Mouse (Mus musculus): ENCODE results near the gene Osbpl2. TPM values are rescaled to one million over a fixed set of nuclear protein-coding genes. Genes with fewer than 3 reads are reported as not detected.

Osbpl2 gene
- total RNA-seq, 4 experiments from 2014 or later: 16.6 to 19.2 (median 18.1) TPM

DNA sequence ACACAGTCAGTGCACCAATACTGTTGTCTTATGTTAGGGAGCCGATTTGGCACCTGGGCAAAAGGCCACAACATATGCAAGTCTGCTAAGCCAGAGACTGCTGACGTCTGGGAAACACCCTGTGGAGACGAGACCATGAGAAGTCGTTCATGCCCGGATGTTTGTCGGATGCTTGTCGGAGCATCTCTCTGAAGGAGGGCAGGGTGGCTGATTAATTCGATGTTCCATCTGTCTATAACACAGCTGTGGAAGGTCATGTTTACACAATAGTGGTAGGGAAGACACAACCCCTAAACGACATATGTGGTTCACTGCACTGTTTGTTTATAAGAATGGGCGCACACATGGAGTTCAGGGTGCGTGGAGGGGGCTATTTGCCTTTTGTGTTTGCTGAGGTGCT, 81.6 kb downstream of the Osbpl2 start:
- no peak for DNase-seq (ENCODE audit: low spot score in 2 of 2)

DNA sequence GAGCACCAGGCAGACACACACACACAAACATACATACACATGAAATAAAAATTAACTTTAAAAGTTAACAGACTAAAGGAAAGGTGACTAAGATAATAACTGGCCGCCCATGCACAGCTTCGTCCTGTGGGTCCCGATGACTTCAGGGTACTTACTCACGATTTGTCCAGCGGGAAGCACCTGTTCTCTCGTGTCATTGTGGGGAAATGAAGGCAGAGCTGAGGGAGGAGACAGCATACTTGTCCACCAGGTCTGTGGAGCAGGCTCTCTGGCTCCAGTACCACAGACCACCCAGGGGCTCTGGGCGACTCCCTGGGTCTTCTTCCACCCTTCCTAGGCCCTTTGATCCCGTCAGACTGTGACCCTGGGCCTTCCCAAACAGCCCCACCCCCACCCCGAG, 82.2 kb downstream of the Osbpl2 start:
- DNase-seq (ENCODE audit: low spot score in 2 of 2): no peak

DNA sequence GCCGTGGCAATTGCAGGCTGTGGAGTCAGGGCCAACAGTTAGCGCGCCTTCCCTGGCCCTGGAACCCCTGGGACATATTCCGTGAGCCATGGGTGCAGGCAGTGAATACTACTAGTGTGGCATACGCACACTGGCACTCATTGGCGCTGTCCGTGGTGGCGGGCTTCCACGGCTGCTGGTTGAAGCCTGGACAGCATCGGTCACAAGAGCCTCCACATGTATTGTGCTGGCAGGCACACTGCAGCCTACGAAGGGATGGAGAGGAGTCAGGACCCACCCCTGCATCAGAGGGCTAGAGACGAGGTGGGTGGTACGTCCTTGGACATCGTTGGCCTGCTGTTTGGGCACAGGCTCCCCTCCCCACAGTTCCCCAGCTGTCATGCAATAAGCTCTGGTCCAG, 83.2 kb downstream of the Osbpl2 start:
- DNase-seq (ENCODE audit: low spot score in 2 of 2): no peak

DNA sequence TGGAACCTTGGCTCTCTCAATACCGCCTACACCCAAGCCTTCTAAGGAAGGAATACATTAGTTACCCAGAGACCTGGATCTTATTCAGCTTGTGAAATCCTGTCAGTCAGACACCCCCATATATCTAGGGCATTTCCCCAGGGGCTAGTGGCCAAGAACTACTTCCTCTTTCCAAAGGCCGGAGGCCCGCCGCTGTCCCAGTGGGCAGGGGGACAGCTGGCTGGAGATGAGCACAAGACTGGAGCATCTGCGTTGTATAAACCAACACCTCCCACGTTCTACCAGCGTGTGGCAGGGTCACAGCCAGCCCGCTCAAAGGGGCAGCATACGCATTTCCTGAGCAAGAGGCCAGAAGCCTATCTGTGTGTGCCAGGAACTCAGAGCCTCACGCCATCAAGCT, 83.7 kb downstream of the Osbpl2 start:
- no peak for DNase-seq (ENCODE audit: low spot score in 2 of 2)

DNA sequence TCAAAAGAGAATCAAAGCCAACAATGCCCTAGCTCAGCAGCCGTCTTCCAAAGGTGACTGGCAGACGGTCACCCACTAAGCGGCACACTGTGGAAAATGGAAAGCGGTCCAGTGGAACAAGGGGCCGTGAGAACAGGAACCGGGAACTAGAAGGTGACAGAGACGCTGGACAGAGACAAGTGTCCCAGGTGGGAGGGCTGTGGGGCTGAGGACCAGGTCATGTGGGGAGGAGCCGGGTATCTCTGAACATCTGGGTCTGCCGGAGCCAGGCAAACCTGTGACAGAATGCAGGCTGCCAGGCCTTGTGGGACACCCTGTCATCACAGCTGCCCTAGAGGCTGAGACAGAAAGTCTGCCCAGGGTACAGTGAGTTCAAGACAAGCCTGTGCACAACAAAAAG, 85.4 kb downstream of the Osbpl2 start:
- no peak for DNase-seq (ENCODE audit: low spot score in 2 of 2)

DNA sequence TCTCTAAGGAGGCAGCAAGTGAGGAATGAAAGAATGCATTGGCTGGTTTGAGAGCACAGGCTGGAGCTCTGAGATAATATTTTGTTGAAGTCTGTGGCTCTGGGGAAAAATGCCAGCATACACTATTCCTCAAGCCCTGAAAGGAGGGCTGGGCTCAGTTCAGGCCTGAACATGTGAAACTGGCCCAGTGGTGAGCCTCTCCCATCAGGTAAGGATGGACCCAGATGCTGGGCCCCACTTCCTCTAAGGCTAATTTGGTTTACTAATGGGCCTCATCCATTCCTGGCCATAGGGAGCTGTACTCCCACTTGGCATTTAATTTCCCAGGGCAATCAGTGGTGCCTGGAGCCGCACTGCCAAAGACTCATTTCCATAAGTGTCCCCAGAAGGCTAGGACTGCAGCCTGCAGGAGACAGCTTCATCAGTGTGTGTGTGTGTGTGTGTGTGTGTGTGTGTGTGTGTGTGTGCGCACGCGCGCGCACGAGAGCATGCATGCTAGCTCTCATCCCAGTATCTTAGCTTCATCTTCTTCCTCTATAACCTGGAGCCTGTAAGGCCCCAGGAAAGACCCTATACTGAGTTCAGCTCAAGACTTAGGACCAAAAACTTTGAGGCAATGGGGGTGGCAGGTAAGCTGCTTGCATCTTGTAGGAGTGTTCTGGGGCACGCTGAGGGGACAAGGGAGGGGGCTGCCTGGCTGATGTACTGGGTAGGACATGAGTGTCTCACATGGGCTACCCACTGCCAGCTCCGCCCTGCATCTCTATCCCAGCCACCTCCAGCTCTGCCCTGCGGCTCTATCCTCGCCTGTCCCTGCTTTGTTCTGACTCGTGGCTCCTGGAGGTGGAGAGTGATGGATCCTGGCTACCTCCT, 86.2 kb downstream of the Osbpl2 start:
- DNase-seq (ENCODE audit: low spot score in 2 of 2): no peak

DNA sequence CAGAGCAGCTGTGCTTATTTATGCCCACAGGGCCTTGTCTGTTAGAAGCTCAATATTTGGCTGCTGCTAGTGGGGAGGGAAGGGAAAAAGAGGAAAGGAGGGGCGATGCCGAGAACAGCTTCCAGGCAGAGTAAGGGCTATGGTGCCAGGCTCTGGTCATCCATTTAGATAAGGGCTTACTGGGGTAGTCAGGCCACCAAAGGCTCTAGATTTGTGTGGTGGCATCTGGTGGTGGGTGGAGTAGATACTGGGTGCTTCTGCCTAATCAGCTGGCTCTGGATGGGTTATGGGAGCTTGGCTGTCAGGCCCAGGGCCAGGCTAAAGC, 86.8 kb downstream of the Osbpl2 start:
- no peak for DNase-seq (ENCODE audit: low spot score in 2 of 2)

DNA sequence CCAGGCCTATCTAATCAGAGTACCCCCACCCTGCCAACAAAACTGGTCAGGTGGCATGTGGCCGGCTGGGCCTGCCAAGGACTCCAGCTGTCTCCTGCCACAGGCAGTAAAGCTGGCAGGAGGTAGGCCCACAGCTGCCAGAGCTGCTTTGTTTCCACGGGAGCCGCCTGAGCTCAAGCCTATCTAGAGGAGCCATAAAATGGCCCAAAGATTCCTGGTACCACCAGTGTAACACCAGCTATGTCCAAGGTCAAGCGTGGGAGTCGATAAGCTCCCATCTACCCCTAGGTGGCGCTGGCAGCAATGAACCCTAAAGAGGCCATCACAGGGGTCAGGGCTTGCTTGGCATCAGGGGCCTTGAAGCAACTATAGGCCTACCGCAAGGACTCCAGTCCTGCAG, 88.7 kb downstream of the Osbpl2 start:
- peak in 1 of 2 experiments; percentile 53 for DNase-seq (ENCODE audit: low spot score in 2 of 2)

DNA sequence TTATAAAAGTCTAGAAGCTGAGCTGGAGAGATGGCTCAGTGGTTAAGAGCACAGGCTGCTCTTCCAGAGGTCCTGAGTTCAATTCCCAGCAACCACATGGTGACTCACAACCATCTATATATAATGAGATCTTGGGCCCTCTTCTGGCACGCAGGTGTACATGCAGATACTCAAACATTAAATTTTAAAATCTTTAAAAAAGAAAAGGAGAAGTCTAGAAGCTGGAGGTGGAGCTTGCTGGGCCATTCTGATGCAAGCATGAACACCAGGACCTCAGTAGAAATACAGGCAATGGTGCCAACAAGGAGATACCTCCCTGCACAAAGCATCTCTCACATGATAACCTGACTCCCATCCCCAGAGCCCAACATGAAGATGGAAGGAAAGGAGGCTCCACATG, 89.9 kb downstream of the Osbpl2 start:
- DNase-seq (ENCODE audit: low spot score in 2 of 2): no peak

DNA sequence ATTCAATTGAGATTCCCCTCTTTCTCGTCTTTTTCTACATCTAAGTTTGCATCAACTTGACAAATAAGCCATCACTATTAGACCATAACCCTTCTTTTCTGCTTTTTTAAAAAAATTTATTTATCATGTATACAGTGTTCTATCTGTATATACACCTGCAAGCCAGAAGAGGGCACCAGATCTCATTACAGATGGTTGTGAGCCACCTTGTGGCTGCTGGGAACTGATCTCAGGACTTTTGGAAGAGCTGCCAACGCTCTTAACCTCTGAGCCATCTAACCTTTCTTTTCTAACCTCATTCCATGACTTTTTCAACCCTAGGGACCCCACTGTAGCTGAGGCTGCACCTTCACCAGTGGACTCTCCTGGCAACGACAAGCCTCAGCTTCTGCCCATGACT, 93.1 kb downstream of the Osbpl2 start:
- DNase-seq (ENCODE audit: low spot score in 2 of 2): no peak

Small RNA genes lying within 50 kb of the gene (microRNA-seq; reads per million reads assigned to microRNA genes)
- not detected for gene Mir7005

Other genes with a start within 250 kb of the Osbpl2 start
- gene Taf4, start 142.7 kb upstream of the Osbpl2 start, total RNA-seq (2022): 1 to 10 TPM; 7.2 to 9.6 (median 8.8) TPM
- gene Lsm14b, start 94.3 kb upstream of the Osbpl2 start, total RNA-seq (2022): 10 to 100 TPM; 48.2 to 51.7 (median 50.2) TPM
- 100 to 1,000 TPM; 137 to 165 (median 152) TPM for gene Psma7, start 76.9 kb upstream of the Osbpl2 start, total RNA-seq (2022)
- 1 to 10 TPM; 1.8 to 2.5 (median 2.1) TPM for gene Ss18l1, start 76.8 kb upstream of the Osbpl2 start, total RNA-seq (2022)
- gene Mtg2, start 48.7 kb upstream of the Osbpl2 start, total RNA-seq (2022): 10 to 100 TPM; 14.1 to 17.9 (median 16.3) TPM
- not detected for gene Hrh3, start 14.8 kb upstream of the Osbpl2 start, total RNA-seq (2022)
- gene Adrm1, start 52.2 kb downstream of the Osbpl2 start, total RNA-seq (2022): 100 to 1,000 TPM; 124 to 131 (median 129) TPM
- 10 to 100 TPM; 10.8 to 16.5 (median 13.8) TPM for gene Lama5, start 106.6 kb downstream of the Osbpl2 start, total RNA-seq (2022)
- gene Rps21, start 138.1 kb downstream of the Osbpl2 start, total RNA-seq (2022): 100 to 1,000 TPM; 348 to 580 (median 436) TPM
- 10 to 100 TPM in 1 of 4 experiments, 1 to 10 TPM in 3; 8.1 to 10.8 (median 9.0) TPM for gene Cables2, start 154.2 kb downstream of the Osbpl2 start, total RNA-seq (2022)
- not detected for gene Rbbp8nl, start 170.6 kb downstream of the Osbpl2 start, total RNA-seq (2022)
- not detected for gene Gata5, start 215.4 kb downstream of the Osbpl2 start, total RNA-seq (2022)